Mouse (Mus musculus) midbrain, embryonic 13.5 days (tissue): Measurements from ENCODE around the gene Camk2d. TPM values are rescaled to one million over a fixed set of nuclear protein-coding genes. Genes with fewer than 3 reads are reported as not detected.

Source experiments
- ATAC-seq: fragments of 200-750 bp; cut with Nextera tagmentation; 2 replicates; pipeline ENCODE4 v1.8.0; 2017; ENCODE audit warnings: mild to moderate bottlenecking, moderate TSS enrichment, moderate library complexity
- H3K27ac ChIP-seq: fragments of 300-500 bp; sonication (generic); 2 replicates; pipeline ENCODE4 v1.5.1; 2015; ENCODE audit warnings: inconsistent platforms, mild to moderate bottlenecking, moderate library complexity
- H3K27me3 ChIP-seq: fragments of 300-500 bp; sonication (generic); 2 replicates; pipeline ENCODE4 v1.6.1; 2015; ENCODE audit warnings: mild to moderate bottlenecking, inconsistent platforms
- H3K36me3 ChIP-seq: fragments of 300-500 bp; sonication (generic); 2 replicates; pipeline ENCODE4 v1.6.1; 2015; ENCODE audit warnings: mild to moderate bottlenecking, inconsistent platforms
- H3K4me1 ChIP-seq: fragments of 300-500 bp; sonication (generic); replicated peaks from 2 replicates; pipeline ENCODE4 v1.6.1; 2015; ENCODE audit warnings: inconsistent platforms
- H3K4me2 ChIP-seq: fragments of 300-500 bp; sonication (generic); replicated peaks from 2 replicates; pipeline ENCODE4 v1.6.1; 2015; ENCODE audit warnings: moderate library complexity, mild to moderate bottlenecking, inconsistent platforms
- H3K4me3 ChIP-seq: fragments of 300-500 bp; sonication (generic); replicated peaks from 2 replicates; pipeline ENCODE4 v1.5.1; 2015; ENCODE audit warnings: mild to moderate bottlenecking, inconsistent platforms
- H3K9ac ChIP-seq: fragments of 300-500 bp; sonication (generic); replicated peaks from 2 replicates; pipeline ENCODE4 v1.6.1; 2015; ENCODE audit warnings: mild to moderate bottlenecking, inconsistent platforms
- H3K9me3 ChIP-seq: fragments of 300-500 bp; sonication (generic); 2 replicates; pipeline ENCODE4 v1.6.1; 2016; ENCODE audit warnings: mild to moderate bottlenecking, inconsistent platforms
- WGBS: fragments of 180-500 bp; shearing (Covaris S2); methylation state at CpG from one replicate; pipeline ENCODE4 v1.1.7; 2015; 5-methylcytosine and 5-hydroxymethylcytosine counted together
- polyA plus RNA-seq: library from polyadenylated mRNA; unstranded; fragments of >200 nt; fragmentation: Nextera tagmentation; extraction: Ambion mirVana; gene quantifications from 2 replicates; pipeline ENCODE4 v1.2.1, GENCODE M21; 2015

Gene Camk2d
- polyA plus RNA-seq, 1 experiment from 2014 or later = 22.7 TPM

GRCm38 (mm10) chr3:126696620-126697019 is 100.5 kb downstream of the Camk2d start:
- Histone ChIP-seq H3K9ac (no peak overlapping the region), H3K36me3 (no peaks in the 10 kb centered on the region), H3K4me3 (no peak overlapping the region), H3K4me1 (peaks cover 10% of the 10 kb centered on the region), H3K27me3 (no peaks in the 10 kb centered on the region), H3K4me2 (no peak overlapping the region), H3K27ac (no peak overlapping the region), H3K9me3 (no peaks in the 10 kb centered on the region)
- WGBS = 89% methylated on average over 6 of the region's 6 CpGs
- no peak for ATAC-seq

- Histone ChIP-seq H3K4me2 (no peak overlapping the region), H3K4me1 (peaks cover 15% of the 10 kb centered on the region), H3K4me3 (no peak overlapping the region), H3K27me3 (no peaks in the 10 kb centered on the region), H3K27ac (no peak overlapping the region), H3K9ac (no peak overlapping the region), H3K9me3 (no peaks in the 10 kb centered on the region), H3K36me3 (no peaks in the 10 kb centered on the region)
- WGBS = 83% methylated on average over 3 of the region's 3 CpGs
- no peak for ATAC-seq
Measured at GRCm38 (mm10) chr3:126699740-126700139, 103.6 kb downstream of the Camk2d start.

GRCm38 (mm10) chr3:126701067-126701466 is 105.0 kb downstream of the Camk2d start:
- H3K9ac ChIP-seq = no peak overlapping the region
- 0 out of 2 replicates have a peak, but pooled peaks cover 5% of the 10 kb centered on the region for H3K4me1 ChIP-seq
- H3K4me2 ChIP-seq = no peak overlapping the region
- no peak for ATAC-seq
- no peaks in the 10 kb centered on the region for H3K36me3 ChIP-seq
- H3K9me3 ChIP-seq = no peaks in the 10 kb centered on the region
- 89% methylated on average over 6 of the region's 6 CpGs for WGBS
- no peak overlapping the region for H3K27ac ChIP-seq
- H3K27me3 ChIP-seq = no peaks in the 10 kb centered on the region
- no peak overlapping the region for H3K4me3 ChIP-seq

GRCm38 (mm10) chr3:126701586-126701985 is 105.5 kb downstream of the Camk2d start:
- ATAC-seq = no peak
- 92% methylated on average over 6 of the region's 6 CpGs for WGBS
- Histone ChIP-seq H3K4me1 (0 out of 2 replicates have a peak, but pooled peaks cover 5% of the 10 kb centered on the region), H3K9me3 (no peaks in the 10 kb centered on the region), H3K36me3 (no peaks in the 10 kb centered on the region), H3K9ac (no peak overlapping the region), H3K4me2 (no peak overlapping the region), H3K27ac (no peak overlapping the region), H3K27me3 (no peaks in the 10 kb centered on the region), H3K4me3 (no peak overlapping the region)

GRCm38 (mm10) chr3:126705490-126705889 is 109.4 kb downstream of the Camk2d start:
- Histone ChIP-seq H3K27me3 (no peaks in the 10 kb centered on the region), H3K4me2 (no peak overlapping the region), H3K27ac (no peak overlapping the region), H3K36me3 (no peaks in the 10 kb centered on the region), H3K9ac (no peak overlapping the region), H3K4me1 (0 out of 2 replicates have a peak, but pooled peaks cover 5% of the 10 kb centered on the region), H3K9me3 (no peaks in the 10 kb centered on the region), H3K4me3 (no peak overlapping the region)
- no peak for ATAC-seq
- 97% methylated on average over 1 of the region's 1 CpGs for WGBS

GRCm38 (mm10) chr3:126714281-126714680 is 118.2 kb downstream of the Camk2d start:
- no peak overlapping the region for H3K27ac ChIP-seq
- ATAC-seq = no peak
- no peaks in the 10 kb centered on the region for H3K27me3 ChIP-seq
- no peaks in the 10 kb centered on the region for H3K9me3 ChIP-seq
- H3K9ac ChIP-seq = no peak overlapping the region
- WGBS = 86% methylated on average over 1 of the region's 1 CpGs
- H3K36me3 ChIP-seq = no peaks in the 10 kb centered on the region
- no peak overlapping the region for H3K4me3 ChIP-seq
- H3K4me1 ChIP-seq = no peaks in the 10 kb centered on the region
- H3K4me2 ChIP-seq = no peak overlapping the region

- no peaks in the 10 kb centered on the region for H3K36me3 ChIP-seq
Measured at GRCm38 (mm10) chr3:126723021-126723449, 126.9 kb downstream of the Camk2d start.

GRCm38 (mm10) chr3:126723458-126723857 is 127.4 kb downstream of the Camk2d start:
- WGBS = 76% methylated on average over 5 of the region's 5 CpGs
- H3K9me3 ChIP-seq = no peaks in the 10 kb centered on the region
- H3K27me3 ChIP-seq = no peaks in the 10 kb centered on the region
- H3K4me1 ChIP-seq = no peaks in the 10 kb centered on the region
- H3K4me3 ChIP-seq = no peak overlapping the region
- no peaks in the 10 kb centered on the region for H3K36me3 ChIP-seq
- H3K27ac ChIP-seq = no peak overlapping the region
- no peak for ATAC-seq
- H3K4me2 ChIP-seq = no peak overlapping the region
- no peak overlapping the region for H3K9ac ChIP-seq

More at GRCm38 (mm10) chr3:126723021-126723449, 126.9 kb downstream of the Camk2d start:
- no peak overlapping the region for H3K4me2 ChIP-seq
- no peak overlapping the region for H3K9ac ChIP-seq
- H3K27ac ChIP-seq = no peak overlapping the region
- H3K4me1 ChIP-seq = no peaks in the 10 kb centered on the region
- 84% methylated on average over 5 of the region's 5 CpGs for WGBS
- no peaks in the 10 kb centered on the region for H3K27me3 ChIP-seq
- H3K9me3 ChIP-seq = no peaks in the 10 kb centered on the region
- no peak for ATAC-seq
- H3K4me3 ChIP-seq = no peak overlapping the region

- Histone ChIP-seq H3K4me2 (no peak overlapping the region), H3K9ac (no peak overlapping the region), H3K27ac (no peak overlapping the region), H3K36me3 (no peaks in the 10 kb centered on the region), H3K4me3 (no peak overlapping the region), H3K27me3 (no peaks in the 10 kb centered on the region), H3K9me3 (no peaks in the 10 kb centered on the region), H3K4me1 (no peaks in the 10 kb centered on the region)
- ATAC-seq = no peak
- 77% methylated on average over 9 of the region's 9 CpGs for WGBS
Measured at GRCm38 (mm10) chr3:126725647-126726046, 129.5 kb downstream of the Camk2d start.

GRCm38 (mm10) chr3:126727387-126727786 is 131.3 kb downstream of the Camk2d start:
- Histone ChIP-seq H3K27ac (no peak overlapping the region), H3K27me3 (no peaks in the 10 kb centered on the region), H3K4me3 (no peak overlapping the region), H3K36me3 (no peaks in the 10 kb centered on the region), H3K9me3 (no peaks in the 10 kb centered on the region), H3K9ac (no peak overlapping the region), H3K4me2 (no peak overlapping the region), H3K4me1 (no peaks in the 10 kb centered on the region)
- no peak for ATAC-seq
- WGBS = 91% methylated on average over 4 of the region's 4 CpGs

GRCm38 (mm10) chr3:126730411-126730810 is 134.3 kb downstream of the Camk2d start:
- Histone ChIP-seq H3K27me3 (no peaks in the 10 kb centered on the region), H3K9me3 (no peaks in the 10 kb centered on the region), H3K27ac (no peak overlapping the region), H3K36me3 (no peaks in the 10 kb centered on the region), H3K9ac (no peak overlapping the region), H3K4me3 (no peak overlapping the region), H3K4me1 (no peaks in the 10 kb centered on the region), H3K4me2 (no peak overlapping the region)
- WGBS = 87% methylated on average over 5 of the region's 5 CpGs
- ATAC-seq = no peak

- H3K36me3 ChIP-seq = no peaks in the 10 kb centered on the region
- H3K27ac ChIP-seq = no peak overlapping the region
- 96% methylated on average over 2 of the region's 2 CpGs for WGBS
- no peaks in the 10 kb centered on the region for H3K4me1 ChIP-seq
- no peak overlapping the region for H3K9ac ChIP-seq
- no peak for ATAC-seq
- no peak overlapping the region for H3K4me2 ChIP-seq
- no peak overlapping the region for H3K4me3 ChIP-seq
- H3K9me3 ChIP-seq = no peaks in the 10 kb centered on the region
- no peaks in the 10 kb centered on the region for H3K27me3 ChIP-seq
Measured at GRCm38 (mm10) chr3:126732323-126732722, 136.2 kb downstream of the Camk2d start.

GRCm38 (mm10) chr3:126734533-126734932 is 138.4 kb downstream of the Camk2d start:
- no peak for ATAC-seq
- no peaks in the 10 kb centered on the region for H3K9me3 ChIP-seq
- H3K36me3 ChIP-seq = no peaks in the 10 kb centered on the region
- no peaks in the 10 kb centered on the region for H3K4me1 ChIP-seq
- 86% methylated on average over 2 of the region's 2 CpGs for WGBS
- no peak overlapping the region for H3K4me2 ChIP-seq
- no peak overlapping the region for H3K9ac ChIP-seq
- H3K27ac ChIP-seq = no peak overlapping the region
- H3K4me3 ChIP-seq = no peak overlapping the region
- H3K27me3 ChIP-seq = no peaks in the 10 kb centered on the region
